Mouse (Mus musculus): ENCODE measurements around the gene Dbil5. TPM values are rescaled to one million over a fixed set of nuclear protein-coding genes. Genes with fewer than 3 reads are reported as not detected.

Dbil5 gene
- total RNA-seq, 4 experiments from 2014 or later = 0.70 to 1.3 (median 1.1) TPM

Other genes starting within 250 kb of the Dbil5 start
- 1 to 10 TPM; 1.8 to 5.9 (median 3.2) TPM for gene 1700016K19Rik, start 217.7 kb upstream of the Dbil5 start, total RNA-seq (2022)
- gene Rflnb, start 189.8 kb upstream of the Dbil5 start, total RNA-seq (2022) = 1 to 10 TPM; 7.5 to 9.7 (median 8.9) TPM
- 10 to 100 TPM; 77.7 to 96.2 (median 86.1) TPM for gene Vps53, start 38.0 kb upstream of the Dbil5 start, total RNA-seq (2022)
- 10 to 100 TPM; 16.1 to 18.7 (median 17.7) TPM for gene Fam57a, start 37.9 kb upstream of the Dbil5 start, total RNA-seq (2022)
- 10 to 100 TPM in 1 of 4 experiments, 1 to 10 TPM in 3; 6.9 to 10.6 (median 9.2) TPM for gene Gemin4, start 56 bp downstream of the Dbil5 start, total RNA-seq (2022)
- 10 to 100 TPM; 12.5 to 19.1 (median 18.6) TPM for gene Mrm3, start 26.1 kb downstream of the Dbil5 start, total RNA-seq (2022)
- 10 to 100 TPM; 57.4 to 69.0 (median 60.8) TPM for gene Glod4, start 26.1 kb downstream of the Dbil5 start, total RNA-seq (2022)
- gene Nxn, start 181.5 kb downstream of the Dbil5 start, total RNA-seq (2022) = 10 to 100 TPM in 3 of 4 experiments, 1 to 10 TPM in 1; 9.5 to 12.5 (median 10.9) TPM
- gene Timm22, start 189.3 kb downstream of the Dbil5 start, total RNA-seq (2022) = 10 to 100 TPM; 28.9 to 39.8 (median 30.8) TPM